Mouse (Mus musculus): ENCODE data around the gene Msmb. TPM values are rescaled to one million over a fixed set of nuclear protein-coding genes. Genes with fewer than 3 reads are reported as not detected.
"Not testable (repeated sequence)": the region's sequence is repeated elsewhere in the genome, so short reads cannot be mapped to it uniquely, and the experiment has no call there.

Msmb gene
- polyA plus RNA-seq, 1 experiment, result not detected

GRCm38 (mm10) chr14:32124261-32124660 is 17.6 kb upstream of the Msmb start:
- H3K4me3 ChIP-seq (ENCODE audit: control insufficient read depth, insufficient read depth, low read length), result no peak overlapping the region
- H3K4me1 ChIP-seq (replicated peaks; ENCODE audit: control insufficient read depth, insufficient read depth, low read length), result no peaks in the 10 kb centered on the region
- H3K27me3 ChIP-seq (ENCODE audit: control insufficient read depth, insufficient read depth, low read length), result no peaks in the 10 kb centered on the region
- no peak for TF ChIP-seq POLR2A (IDR thresholded peaks at IDR 0.05; ENCODE audit: control insufficient read depth, extremely low read depth, insufficient read depth, low read length, poor library complexity)
- no peak for TF ChIP-seq CTCF (IDR thresholded peaks at IDR 0.05; ENCODE audit: borderline replicate concordance, control insufficient read depth, extremely low read depth, insufficient read depth, low read length, poor library complexity)
- H3K27ac ChIP-seq (ENCODE audit: control insufficient read depth, insufficient read depth, low read length), result no peak overlapping the region
- no peak for DNase-seq
- WGBS, result 96% methylated on average over 3 of the region's 3 CpGs
- H3K36me3 ChIP-seq (ENCODE audit: control insufficient read depth, insufficient read depth, low read length), result no peaks in the 10 kb centered on the region

GRCm38 (mm10) chr14:32125256-32125655 is 16.6 kb upstream of the Msmb start:
- WGBS, result 87% methylated on average over 5 of the region's 5 CpGs
- not testable (repeated sequence) for H3K27ac ChIP-seq (ENCODE audit: control insufficient read depth, insufficient read depth, low read length); H3K4me3 ChIP-seq (ENCODE audit: control insufficient read depth, insufficient read depth, low read length); H3K4me1 ChIP-seq (replicated peaks; ENCODE audit: control insufficient read depth, insufficient read depth, low read length); H3K36me3 ChIP-seq (ENCODE audit: control insufficient read depth, insufficient read depth, low read length); H3K27me3 ChIP-seq (ENCODE audit: control insufficient read depth, insufficient read depth, low read length); DNase-seq

- Histone ChIP-seq H3K27ac (ENCODE audit: control insufficient read depth, insufficient read depth, low read length) (no peak overlapping the region), H3K4me1 (replicated peaks; ENCODE audit: control insufficient read depth, insufficient read depth, low read length) (no peaks in the 10 kb centered on the region), H3K36me3 (ENCODE audit: control insufficient read depth, insufficient read depth, low read length) (no peaks in the 10 kb centered on the region), H3K27me3 (ENCODE audit: control insufficient read depth, insufficient read depth, low read length) (no peaks in the 10 kb centered on the region), H3K4me3 (ENCODE audit: control insufficient read depth, insufficient read depth, low read length) (no peak overlapping the region)
- no peak for TF ChIP-seq POLR2A (IDR thresholded peaks at IDR 0.05; ENCODE audit: control insufficient read depth, extremely low read depth, insufficient read depth, low read length, poor library complexity)
- TF ChIP-seq CTCF (IDR thresholded peaks at IDR 0.05; ENCODE audit: borderline replicate concordance, control insufficient read depth, extremely low read depth, insufficient read depth, low read length, poor library complexity), result no peak
- DNase-seq, result no peak
- 64% methylated on average over 5 of the region's 5 CpGs for WGBS
Measured at GRCm38 (mm10) chr14:32128409-32128808, 13.4 kb upstream of the Msmb start.

- Histone ChIP-seq H3K27ac (ENCODE audit: control insufficient read depth, insufficient read depth, low read length) (no peak overlapping the region), H3K4me1 (replicated peaks; ENCODE audit: control insufficient read depth, insufficient read depth, low read length) (no peaks in the 10 kb centered on the region), H3K4me3 (ENCODE audit: control insufficient read depth, insufficient read depth, low read length) (no peak overlapping the region), H3K36me3 (ENCODE audit: control insufficient read depth, insufficient read depth, low read length) (no peaks in the 10 kb centered on the region), H3K27me3 (ENCODE audit: control insufficient read depth, insufficient read depth, low read length) (no peaks in the 10 kb centered on the region)
- 43% methylated on average over 4 of the region's 4 CpGs for WGBS
- no peak for TF ChIP-seq CTCF (IDR thresholded peaks at IDR 0.05; ENCODE audit: borderline replicate concordance, control insufficient read depth, extremely low read depth, insufficient read depth, low read length, poor library complexity)
- no peak for TF ChIP-seq POLR2A (IDR thresholded peaks at IDR 0.05; ENCODE audit: control insufficient read depth, extremely low read depth, insufficient read depth, low read length, poor library complexity)
- no peak for DNase-seq
Measured at GRCm38 (mm10) chr14:32131836-32132235, 10.0 kb upstream of the Msmb start.

- DNase-seq, result no peak
- H3K27me3 ChIP-seq (ENCODE audit: control insufficient read depth, insufficient read depth, low read length), result no peaks in the 10 kb centered on the region
- no peaks in the 10 kb centered on the region for H3K36me3 ChIP-seq (ENCODE audit: control insufficient read depth, insufficient read depth, low read length)
- TF ChIP-seq CTCF (IDR thresholded peaks at IDR 0.05; ENCODE audit: borderline replicate concordance, control insufficient read depth, extremely low read depth, insufficient read depth, low read length, poor library complexity), result no peak
- TF ChIP-seq POLR2A (IDR thresholded peaks at IDR 0.05; ENCODE audit: control insufficient read depth, extremely low read depth, insufficient read depth, low read length, poor library complexity), result no peak
- H3K4me1 ChIP-seq (replicated peaks; ENCODE audit: control insufficient read depth, insufficient read depth, low read length), result no peaks in the 10 kb centered on the region
- 64% methylated on average over 2 of the region's 2 CpGs for WGBS
- no peak overlapping the region for H3K4me3 ChIP-seq (ENCODE audit: control insufficient read depth, insufficient read depth, low read length)
- H3K27ac ChIP-seq (ENCODE audit: control insufficient read depth, insufficient read depth, low read length), result no peak overlapping the region
Measured at GRCm38 (mm10) chr14:32134293-32134692, 7.5 kb upstream of the Msmb start.

DNA sequence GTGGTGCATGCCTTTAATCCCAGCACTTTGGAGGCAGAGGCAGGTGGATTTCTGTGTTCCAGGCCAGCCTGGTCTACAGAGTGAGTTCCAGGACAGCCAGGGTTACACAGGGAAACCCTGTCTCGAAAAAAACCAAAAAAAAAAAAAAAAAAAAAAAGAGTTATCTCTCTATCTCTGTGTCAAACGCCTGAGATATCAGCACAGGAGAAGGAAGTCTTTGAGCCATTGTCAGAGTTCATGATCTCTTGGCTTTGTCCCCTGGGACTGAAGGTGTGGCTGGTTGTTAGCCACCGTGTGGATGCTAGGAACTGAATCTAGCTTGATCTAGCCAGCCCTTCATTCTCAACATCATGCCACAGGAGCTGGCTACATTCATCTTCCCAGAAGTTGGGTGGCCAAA is 5.4 kb upstream of the Msmb start:
- WGBS, result 32% methylated on average over 3 of the region's 3 CpGs
- H3K4me1 ChIP-seq (replicated peaks; ENCODE audit: control insufficient read depth, insufficient read depth, low read length), result not testable (repeated sequence)

DNA sequence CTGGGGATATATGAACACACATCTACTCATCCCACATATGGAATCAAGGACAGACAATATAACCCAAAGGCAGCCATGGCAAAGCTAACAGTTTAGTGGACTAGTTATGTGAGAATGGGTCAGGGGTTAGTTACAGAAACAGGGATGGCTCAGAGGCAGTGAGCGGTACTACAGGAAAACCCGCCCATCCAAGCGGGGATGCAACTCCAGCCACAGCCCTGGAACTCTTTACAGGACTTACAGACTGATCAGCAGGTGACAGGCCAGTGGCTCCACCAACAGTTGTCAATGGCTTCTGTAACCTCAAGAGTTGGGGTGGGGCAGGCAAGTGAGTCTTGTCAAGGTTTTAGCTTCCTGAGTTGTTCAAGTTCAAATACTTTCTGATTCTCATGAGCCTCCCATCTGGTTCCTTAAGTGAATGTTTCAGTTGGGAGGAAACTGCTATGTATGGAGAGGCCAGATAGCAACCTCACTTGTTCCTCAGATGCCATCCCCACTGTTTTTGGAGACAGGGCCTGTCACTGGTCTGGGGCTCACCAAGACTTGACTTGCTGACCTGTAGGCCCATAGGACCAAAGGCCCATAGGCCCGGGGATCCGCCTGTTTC is 1.4 kb upstream of the Msmb start:
- H3K4me1 ChIP-seq (replicated peaks; ENCODE audit: control insufficient read depth, insufficient read depth, low read length), result no peaks in the 10 kb centered on the region
- WGBS, result 93% methylated on average over 5 of the region's 5 CpGs
- TF ChIP-seq POLR2A (IDR thresholded peaks at IDR 0.05; ENCODE audit: control insufficient read depth, extremely low read depth, insufficient read depth, low read length, poor library complexity) (no peak), CTCF (IDR thresholded peaks at IDR 0.05; ENCODE audit: borderline replicate concordance, control insufficient read depth, extremely low read depth, insufficient read depth, low read length, poor library complexity) (no peak)
- H3K4me3 ChIP-seq (ENCODE audit: control insufficient read depth, insufficient read depth, low read length), result no peak overlapping the region
- no peaks in the 10 kb centered on the region for H3K36me3 ChIP-seq (ENCODE audit: control insufficient read depth, insufficient read depth, low read length)
- DNase-seq, result no peak
- no peaks in the 10 kb centered on the region for H3K27me3 ChIP-seq (ENCODE audit: control insufficient read depth, insufficient read depth, low read length)
- H3K27ac ChIP-seq (ENCODE audit: control insufficient read depth, insufficient read depth, low read length), result no peak overlapping the region

More for the DNA sequence above, 5.4 kb upstream of the Msmb start:
- not testable (repeated sequence) for H3K36me3 ChIP-seq (ENCODE audit: control insufficient read depth, insufficient read depth, low read length); H3K27ac ChIP-seq (ENCODE audit: control insufficient read depth, insufficient read depth, low read length); DNase-seq; H3K27me3 ChIP-seq (ENCODE audit: control insufficient read depth, insufficient read depth, low read length); H3K4me3 ChIP-seq (ENCODE audit: control insufficient read depth, insufficient read depth, low read length)

Measured in thymus, adult 2 months (tissue).